Mouse (Mus musculus): Measurements from ENCODE around the gene 4933430I17Rik. TPM values are rescaled to one million over a fixed set of nuclear protein-coding genes. Genes with fewer than 3 reads are reported as not detected.
A peak's percentile ranks its signal among the peaks of the same experiment; 100 is the strongest.

4933430I17Rik gene
- total and polyA plus RNA-seq, 3 experiments = 0.12 to 0.43 TPM; not detected in 1

GRCm38 (mm10) chr4:62505991-62506390 lies 19.2 kb upstream of the 4933430I17Rik start:
- Histone ChIP-seq H3K9me3 (replicated peaks; ENCODE audit: insufficient read depth, low read length) (no peaks in the 10 kb centered on the region), H3K27ac (ENCODE audit: control insufficient read depth, low read depth, low read length) (no peak overlapping the region), H3K9ac (ENCODE audit: control insufficient read depth, low read depth, low read length, poor library complexity, severe bottlenecking) (no peak overlapping the region), H3K79me2 (ENCODE audit: control insufficient read depth, insufficient read depth, low read length, poor library complexity) (peaks cover 1% of the 10 kb centered on the region; the same call in 1 of the 2 replicates), H3K4me3 (ENCODE audit: control insufficient read depth in 1 of 2, insufficient read depth in 1 of 2, low read depth in 2 of 2, low read length in 2 of 2) (no peak overlapping the region), H3K36me3 (ENCODE audit: control insufficient read depth in 1 of 2, insufficient read depth in 2 of 2, low read length in 2 of 2) (peaks cover 6 to 10% of the 10 kb centered on the region in 2 experiments), H3K4me1 (ENCODE audit: control insufficient read depth in 1 of 2, insufficient read depth in 2 of 2, low read length in 2 of 2) (peaks cover 7 to 13% of the 10 kb centered on the region in 2 experiments; a peak in 3 of 4 replicates), H3K27me3 (ENCODE audit: control insufficient read depth in 1 of 2, insufficient read depth in 2 of 2, low read length in 2 of 2) (no peaks in the 10 kb centered on the region)
- DNase-seq (ENCODE audit: low read depth, low spot score) = no peak
- peak; percentile 3; the same call in 1 of the 2 replicates for TF ChIP-seq MXI1 (IDR thresholded peaks at IDR 0.05; ENCODE audit: low read depth, low read length)
- TF ChIP-seq ZC3H11A (IDR thresholded peaks at IDR 0.05; ENCODE audit: low read depth, low read length) = no peak
- peak in 1 of 2 experiments; percentile 43; a peak in 1 of 4 replicates for TF ChIP-seq POLR2A (IDR thresholded peaks at IDR 0.05; ENCODE audit: control insufficient read depth in 1 of 2, insufficient read depth in 1 of 2, low read depth in 1 of 2, low read length in 2 of 2, poor library complexity in 1 of 2)
- TF ChIP-seq POLR2AphosphoS5 (IDR thresholded peaks at IDR 0.05; ENCODE audit: borderline replicate concordance, low read depth, low read length) = 0 out of 2 replicates have a peak, but pooled peaks have one; percentile 1
- TF ChIP-seq ZMIZ1 (IDR thresholded peaks at IDR 0.05; ENCODE audit: low read depth, low read length) = peak; percentile 25; the same call in 1 of the 2 replicates

- Histone ChIP-seq H3K9ac (ENCODE audit: control insufficient read depth, low read depth, low read length, poor library complexity, severe bottlenecking) (no peak overlapping the region), H3K79me2 (ENCODE audit: control insufficient read depth, insufficient read depth, low read length, poor library complexity) (peaks cover 1% of the 10 kb centered on the region; the same call in 1 of the 2 replicates), H3K9me3 (replicated peaks; ENCODE audit: insufficient read depth, low read length) (no peaks in the 10 kb centered on the region), H3K4me1 (ENCODE audit: control insufficient read depth in 1 of 2, insufficient read depth in 2 of 2, low read length in 2 of 2) (peaks cover 7 to 9% of the 10 kb centered on the region in 2 experiments; a peak in 3 of 4 replicates), H3K4me3 (ENCODE audit: control insufficient read depth in 1 of 2, insufficient read depth in 1 of 2, low read depth in 2 of 2, low read length in 2 of 2) (no peak overlapping the region), H3K36me3 (ENCODE audit: control insufficient read depth in 1 of 2, insufficient read depth in 2 of 2, low read length in 2 of 2) (peaks cover 6% of the 10 kb centered on the region in 2 experiments), H3K27me3 (ENCODE audit: control insufficient read depth in 1 of 2, insufficient read depth in 2 of 2, low read length in 2 of 2) (no peaks in the 10 kb centered on the region), H3K27ac (ENCODE audit: control insufficient read depth, low read depth, low read length) (no peak overlapping the region)
- no peak for TF ChIP-seq GATA1 (IDR thresholded peaks at IDR 0.05; ENCODE audit: low read depth, low read length)
- TF ChIP-seq HCFC1 (IDR thresholded peaks at IDR 0.05; ENCODE audit: low read depth, low read length) = no peak
- peak; percentile 70 for TF ChIP-seq SMC3 (IDR thresholded peaks at IDR 0.05; ENCODE audit: low read depth, low read length)
- no peak; the same call in 1 of the 2 replicates for TF ChIP-seq POLR2AphosphoS5 (IDR thresholded peaks at IDR 0.05; ENCODE audit: borderline replicate concordance, low read depth, low read length)
- TF ChIP-seq POLR2AphosphoS2 (IDR thresholded peaks at IDR 0.05; ENCODE audit: low read length) = 0 out of 2 replicates have a peak, but pooled peaks have one; percentile 18
- TF ChIP-seq ZC3H11A (IDR thresholded peaks at IDR 0.05; ENCODE audit: low read depth, low read length) = peak; percentile 58
- TF ChIP-seq POLR2A (IDR thresholded peaks at IDR 0.05; ENCODE audit: control insufficient read depth in 1 of 2, insufficient read depth in 1 of 2, low read depth in 1 of 2, low read length in 2 of 2, poor library complexity in 1 of 2) = 0 out of 4 replicates have a peak, but pooled peaks of 1 of the 2 experiments have one; percentile 11
- peak in 2 of 3 experiments; percentile 37 to 76; a peak in 4 of 6 replicates for TF ChIP-seq CTCF (IDR thresholded peaks at IDR 0.05 in 2 of 3, conservative IDR thresholded peaks at IDR 0.05 in 1 of 3; ENCODE audit: control insufficient read depth in 1 of 3, insufficient read depth in 1 of 3, low read depth in 2 of 3, low read length in 3 of 3, poor library complexity in 1 of 3, severe bottlenecking in 1 of 3)
- TF ChIP-seq TCF12 (IDR thresholded peaks at IDR 0.05; ENCODE audit: low read depth, low read length) = no peak
- TF ChIP-seq RAD21 (IDR thresholded peaks at IDR 0.05; ENCODE audit: low read depth, low read length) = peak; percentile 77
- TF ChIP-seq JUND (IDR thresholded peaks at IDR 0.05; ENCODE audit: low read depth, low read length) = no peak
- peak; percentile 67 for DNase-seq (ENCODE audit: low read depth, low spot score)
Measured at GRCm38 (mm10) chr4:62506798-62507197, 18.4 kb upstream of the 4933430I17Rik start.

GRCm38 (mm10) chr4:62508839-62509238 lies 16.3 kb upstream of the 4933430I17Rik start:
- peak; percentile 7 for DNase-seq (ENCODE audit: low read depth, low spot score)
- Histone ChIP-seq H3K4me3 (ENCODE audit: control insufficient read depth in 1 of 2, insufficient read depth in 1 of 2, low read depth in 2 of 2, low read length in 2 of 2) (no peak overlapping the region), H3K27me3 (ENCODE audit: control insufficient read depth in 1 of 2, insufficient read depth in 2 of 2, low read length in 2 of 2) (no peaks in the 10 kb centered on the region), H3K9ac (ENCODE audit: control insufficient read depth, low read depth, low read length, poor library complexity, severe bottlenecking) (no peak overlapping the region), H3K36me3 (ENCODE audit: control insufficient read depth in 1 of 2, insufficient read depth in 2 of 2, low read length in 2 of 2) (peaks cover 0 to 11% of the 10 kb centered on the region in 2 experiments; a peak in 2 of 4 replicates), H3K4me1 (ENCODE audit: control insufficient read depth in 1 of 2, insufficient read depth in 2 of 2, low read length in 2 of 2) (no peaks in the 10 kb centered on the region), H3K27ac (ENCODE audit: control insufficient read depth, low read depth, low read length) (no peak overlapping the region), H3K79me2 (ENCODE audit: control insufficient read depth, insufficient read depth, low read length, poor library complexity) (no peaks in the 10 kb centered on the region), H3K9me3 (replicated peaks; ENCODE audit: insufficient read depth, low read length) (no peaks in the 10 kb centered on the region)
- TF ChIP-seq TBP (IDR thresholded peaks at IDR 0.05; ENCODE audit: low read depth, low read length) (no peak), UBTF (IDR thresholded peaks at IDR 0.05; ENCODE audit: borderline replicate concordance, insufficient read depth, low read depth, low read length) (no peak), HCFC1 (IDR thresholded peaks at IDR 0.05; ENCODE audit: low read depth, low read length) (no peak), ELF1 (IDR thresholded peaks at IDR 0.05; ENCODE audit: low read depth, low read length) (no peak), MYB (IDR thresholded peaks at IDR 0.05; ENCODE audit: low read depth, low read length) (no peak), CHD2 (IDR thresholded peaks at IDR 0.05; ENCODE audit: low read length) (no peak), MAFK (IDR thresholded peaks at IDR 0.05; ENCODE audit: borderline replicate concordance, low read depth, low read length) (no peak), USF2 (IDR thresholded peaks at IDR 0.05; ENCODE audit: borderline replicate concordance in 1 of 2, insufficient read depth in 1 of 2, low read depth in 1 of 2, low read length in 2 of 2) (no peak), USF1 (IDR thresholded peaks at IDR 0.05; ENCODE audit: low read depth, low read length) (no peak), POLR2AphosphoS5 (IDR thresholded peaks at IDR 0.05; ENCODE audit: borderline replicate concordance, low read depth, low read length) (no peak), TAL1 (IDR thresholded peaks at IDR 0.05; ENCODE audit: low read length) (no peak), ZMIZ1 (IDR thresholded peaks at IDR 0.05; ENCODE audit: low read depth, low read length) (no peak)

Data from MEL (cell line).